Mouse (Mus musculus) C2C12 (cell line): Measurements from ENCODE around the gene Trp53i13. TPM values are rescaled to one million over a fixed set of nuclear protein-coding genes. Genes with fewer than 3 reads are reported as not detected.
A peak's percentile ranks its signal among the peaks of the same experiment; 100 is the strongest.

ENCODE experiments used
- H3K27me3 ChIP-seq: one replicate; pipeline ENCODE4 v1.6.1; 2011; ENCODE audit not compliant: control insufficient read depth, insufficient read depth, insufficient read length
- H3K36me3 ChIP-seq: one replicate; pipeline ENCODE4 v1.6.1; 2011; ENCODE audit not compliant: control insufficient read depth, insufficient read depth
- H3K4me3 ChIP-seq: one replicate; pipeline ENCODE4 v1.5.1; 2011; ENCODE audit warnings: mild to moderate bottlenecking, control low read depth; ENCODE audit not compliant: poor library complexity, insufficient read depth, severe bottlenecking
- H3K79me2 ChIP-seq: one replicate; pipeline ENCODE4 v1.6.1; 2011; ENCODE audit not compliant: control insufficient read depth, insufficient read depth
- H3K79me3 ChIP-seq: one replicate; pipeline ENCODE4 v1.6.1; 2011; ENCODE audit warnings: low read depth, control low read depth
- H3ac ChIP-seq: one replicate; pipeline ENCODE3; 2011; ENCODE audit warnings: low read depth; ENCODE audit not compliant: control insufficient read depth, insufficient read length
- CEBPB ChIP-seq: IDR thresholded peaks from one replicate; pipeline ENCODE4 v1.6.1; 2011; ENCODE audit warnings: low read depth, mild to moderate bottlenecking, control low read depth, moderate library complexity
- CTCF ChIP-seq: IDR thresholded peaks from one replicate; pipeline ENCODE4 v1.5.1; 2011; ENCODE audit not compliant: control insufficient read depth, insufficient read depth, insufficient read length
- FOSL1 ChIP-seq: IDR thresholded peaks from one replicate; pipeline ENCODE4 v1.8.0; 2011; ENCODE audit warnings: mild to moderate bottlenecking, low read length; ENCODE audit not compliant: poor library complexity, insufficient read depth, severe bottlenecking
- MAX ChIP-seq: IDR thresholded peaks from one replicate; pipeline ENCODE4 v1.6.1; 2011; ENCODE audit warnings: mild to moderate bottlenecking, control low read depth
- MYOD1 ChIP-seq: IDR thresholded peaks from one replicate; pipeline ENCODE4 v1.6.1; 2011; ENCODE audit warnings: low read depth; ENCODE audit not compliant: control insufficient read depth, insufficient read length
- MYOG ChIP-seq: IDR thresholded peaks from one replicate; pipeline ENCODE4 v1.6.1; 2011; ENCODE audit not compliant: control insufficient read depth, insufficient read length; ENCODE audit errors: extremely low read depth
- USF1 ChIP-seq: IDR thresholded peaks from one replicate; pipeline ENCODE4 v1.6.1; 2011; ENCODE audit warnings: low read depth, mild to moderate bottlenecking, control low read depth, moderate library complexity
- polyA plus RNA-seq: library from polyadenylated mRNA; unstranded; fragments of >200 nt; fragmentation: generic; extraction: Trizol; gene quantifications from one replicate; pipeline ENCODE4 v1.2.1, GENCODE M21; 2012; ENCODE audit warnings: missing spikeins

Gene Trp53i13
- polyA plus RNA-seq, 1 experiment = 18.2 TPM

DNA sequence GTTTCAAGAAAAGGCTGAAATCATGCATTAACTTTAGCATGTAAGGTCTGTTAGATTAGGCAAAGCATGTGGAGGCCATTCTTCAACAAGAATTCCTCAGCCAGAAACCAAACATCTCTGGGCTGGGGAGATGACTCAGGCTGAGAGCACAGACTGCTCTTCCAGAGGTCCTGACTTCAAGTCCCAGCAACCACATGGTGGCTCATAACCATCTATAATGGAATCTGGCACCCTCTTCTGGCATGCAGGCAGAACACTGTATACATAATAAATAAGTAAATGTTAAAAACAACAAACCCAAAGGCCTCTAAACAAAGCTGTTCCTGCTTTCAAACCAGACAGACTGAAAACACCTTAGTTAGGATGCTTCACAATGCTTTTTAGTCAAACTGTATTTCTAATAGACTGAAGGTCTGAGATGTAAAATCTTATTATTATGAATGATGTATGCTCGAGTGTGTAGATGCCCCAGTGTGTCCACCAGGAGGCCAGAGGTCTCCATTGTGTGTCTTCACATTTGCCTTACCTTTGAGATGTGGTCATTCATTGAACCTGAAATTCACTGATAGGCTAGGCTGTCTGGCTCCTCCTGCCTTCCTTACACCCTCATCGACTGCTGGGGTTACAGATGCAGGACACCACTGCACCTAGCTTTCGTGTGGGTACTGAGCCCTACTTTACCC lies 10.2 kb upstream of the Trp53i13 start:
- H3K79me2 ChIP-seq = no peaks in the 10 kb centered on the region
- peaks cover 12% of the 10 kb centered on the region for H3K36me3 ChIP-seq
- TF ChIP-seq USF1 (no peak), MAX (peak; percentile 55), CTCF (no peak), MYOG (no peak), FOSL1 (no peak), CEBPB (no peak)
- H3K4me3 ChIP-seq = no peak overlapping the region
- no peaks in the 10 kb centered on the region for H3K79me3 ChIP-seq
- H3ac ChIP-seq = no peak overlapping the region
- no peaks in the 10 kb centered on the region for H3K27me3 ChIP-seq

DNA sequence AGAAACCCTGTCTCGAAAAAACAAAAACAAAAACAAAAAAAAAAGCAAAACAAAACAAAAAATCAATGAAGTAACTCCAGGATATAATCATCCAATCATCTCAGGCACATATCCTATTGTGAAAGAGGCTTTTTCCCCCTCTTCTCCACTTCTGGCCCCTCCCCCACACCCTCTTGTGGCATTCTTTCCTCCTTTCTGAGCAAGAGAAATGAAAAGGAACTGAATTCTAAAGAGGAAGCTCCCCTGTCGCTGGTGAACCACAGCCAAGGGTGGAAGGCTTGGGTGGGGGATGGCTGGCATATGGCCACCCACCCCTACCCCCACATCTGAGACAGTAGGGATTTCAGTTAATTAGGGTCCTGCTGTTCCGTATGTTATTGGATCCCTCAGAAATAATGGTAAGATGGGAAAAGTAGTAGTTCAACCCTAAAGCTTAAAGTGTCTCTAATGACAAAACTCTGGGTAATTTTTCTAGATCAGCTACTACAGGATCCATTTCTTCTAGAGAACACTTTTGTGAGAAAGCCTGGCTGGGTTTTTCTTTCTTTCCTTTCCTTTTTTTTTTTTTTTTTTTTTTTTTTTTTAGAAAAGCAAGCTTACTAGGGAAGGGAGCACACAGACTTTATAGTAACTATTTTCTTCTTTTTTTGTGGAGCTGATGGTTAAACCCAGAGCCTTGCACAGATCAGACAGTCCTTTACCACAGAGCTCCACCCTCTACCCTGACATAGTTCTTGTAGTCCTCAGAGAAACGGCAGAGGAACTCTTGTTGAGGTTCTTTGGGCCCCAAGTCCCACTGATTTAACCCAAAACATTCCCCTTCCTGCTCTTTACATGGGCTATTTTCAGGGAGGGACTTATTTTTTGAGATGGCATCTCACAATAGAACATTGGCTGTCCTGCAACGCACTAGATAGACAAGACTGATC lies 5.1 kb upstream of the Trp53i13 start:
- H3K4me3 ChIP-seq = no peak overlapping the region
- TF ChIP-seq MYOG (no peak), USF1 (no peak), FOSL1 (no peak), MYOD1 (no peak), CTCF (no peak), CEBPB (no peak), MAX (no peak)
- no peaks in the 10 kb centered on the region for H3K79me3 ChIP-seq
- no peaks in the 10 kb centered on the region for H3K36me3 ChIP-seq
- no peak overlapping the region for H3ac ChIP-seq
- no peaks in the 10 kb centered on the region for H3K79me2 ChIP-seq
- H3K27me3 ChIP-seq = no peaks in the 10 kb centered on the region

DNA sequence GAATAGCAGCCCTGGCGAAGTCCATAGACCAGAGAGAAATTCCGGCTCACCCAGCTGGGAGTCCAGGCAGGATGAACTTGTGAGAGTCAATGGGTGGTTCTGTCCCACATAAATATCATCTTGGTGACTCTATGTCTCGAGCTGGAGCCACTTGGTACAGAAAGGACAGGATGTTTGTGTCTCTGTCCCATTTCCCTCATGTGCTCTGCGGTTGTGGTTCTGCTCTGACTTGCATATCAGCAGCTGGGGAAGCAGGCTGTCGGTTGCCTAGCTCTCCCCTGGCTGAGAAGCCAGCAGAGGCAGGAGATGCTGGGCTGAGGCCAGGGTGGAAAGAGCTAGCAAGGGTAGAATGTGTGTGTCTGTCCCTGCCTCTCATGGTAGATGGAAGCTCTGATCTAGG lies 3.3 kb upstream of the Trp53i13 start, which contains the start of gene Gm10392:
TSS of gene Gm10392 (minus strand) at position 156 of the 400 bp plus-strand sequence.
- Histone ChIP-seq H3K79me3 (no peaks in the 10 kb centered on the region), H3K4me3 (no peak within 1 kb of the TSS)
- TF ChIP-seq CTCF (no peak), MYOG (no peak), CEBPB (no peak), MYOD1 (no peak), MAX (no peak), FOSL1 (no peak), USF1 (no peak)

DNA sequence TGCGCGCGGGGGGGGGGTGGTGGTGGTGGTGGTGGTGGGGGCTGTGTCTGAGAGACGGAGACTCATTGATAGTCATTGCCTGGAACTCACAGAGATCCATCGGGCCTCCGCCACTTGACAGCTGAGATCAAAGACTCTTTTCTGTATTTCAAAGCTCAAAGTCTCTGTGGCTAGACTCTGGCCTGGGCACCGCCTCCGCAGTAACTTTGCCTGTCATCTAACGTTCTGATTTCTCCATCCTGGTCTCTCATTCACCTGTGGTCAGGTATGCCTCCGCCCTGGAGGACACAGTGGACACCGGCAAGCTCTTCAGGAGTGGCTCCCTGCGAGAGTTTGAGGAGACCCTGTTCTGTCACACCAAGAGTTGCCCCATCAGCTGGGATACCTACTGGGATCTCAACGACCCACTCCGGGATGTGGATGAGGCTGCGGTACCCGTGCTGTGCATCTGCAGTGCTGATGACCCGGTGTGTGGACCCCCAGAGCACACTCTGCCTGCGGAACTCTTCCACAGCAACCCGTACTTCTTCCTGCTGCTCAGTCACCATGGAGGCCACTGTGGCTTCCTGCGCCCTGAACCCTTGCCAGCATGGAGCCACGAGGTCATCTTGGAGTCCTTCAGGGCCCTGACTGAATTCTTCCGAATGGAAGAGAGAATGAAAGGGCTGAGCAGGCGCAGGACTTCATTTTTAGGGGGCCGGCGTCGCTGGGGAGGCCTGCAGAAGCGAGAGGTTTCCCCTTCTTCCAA lies 2.4 kb upstream of the Trp53i13 start:
- Histone ChIP-seq H3K27me3 (no peaks in the 10 kb centered on the region), H3K79me2 (no peaks in the 10 kb centered on the region), H3K4me3 (no peak overlapping the region), H3K36me3 (no peaks in the 10 kb centered on the region), H3K79me3 (no peaks in the 10 kb centered on the region), H3ac (no peak overlapping the region)
- TF ChIP-seq CTCF (no peak), FOSL1 (no peak), USF1 (no peak), MYOG (no peak), CEBPB (no peak), MYOD1 (no peak), MAX (no peak)

More for the DNA sequence above, 3.3 kb upstream of the Trp53i13 start, which contains the start of gene Gm10392:
- H3K27me3 ChIP-seq = no peaks in the 10 kb centered on the region
- H3K79me2 ChIP-seq = no peaks in the 10 kb centered on the region
- no peak within 1 kb of the TSS for H3ac ChIP-seq
- H3K36me3 ChIP-seq = no peaks in the 10 kb centered on the region

DNA sequence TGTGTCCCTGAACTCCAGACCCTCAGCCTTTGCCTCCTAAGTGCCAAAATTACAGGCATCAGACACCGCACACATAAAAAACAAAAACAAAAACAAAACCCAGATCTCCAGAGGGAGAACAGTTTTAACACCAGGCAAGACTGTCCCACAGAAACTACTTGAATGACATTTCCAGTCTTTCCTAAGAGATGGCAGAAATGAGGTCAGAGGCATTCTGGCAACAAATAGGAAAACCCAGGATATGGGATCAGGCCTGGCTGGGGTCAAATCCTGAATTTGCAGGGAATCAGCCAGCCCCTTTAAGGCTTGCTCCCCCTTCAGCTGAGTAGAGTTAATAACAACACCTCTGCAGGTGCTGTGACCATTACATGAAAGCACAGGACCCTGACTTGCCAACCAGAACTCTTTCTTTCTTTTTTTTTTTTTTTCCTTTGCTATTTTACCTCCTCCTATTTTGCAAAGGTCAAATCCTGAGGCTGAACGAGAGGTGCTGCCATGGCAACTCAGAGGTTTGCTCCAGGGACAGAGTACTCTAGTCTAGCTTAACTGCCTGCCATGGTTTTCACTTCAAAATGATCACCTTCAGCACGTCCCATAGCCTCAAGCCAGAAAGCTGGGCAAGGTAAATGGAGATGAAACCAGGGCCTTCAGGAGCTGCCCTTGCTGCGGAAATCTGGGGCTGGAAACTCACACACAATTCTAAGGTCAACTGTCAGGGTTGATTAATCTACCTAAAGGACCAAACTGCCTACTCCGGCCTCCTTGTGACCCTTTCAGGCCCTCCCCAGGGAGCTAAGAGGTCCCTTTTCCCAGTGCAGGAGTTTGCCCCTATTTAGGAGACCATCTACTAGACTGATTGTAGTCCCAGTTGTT lies 1.0 kb upstream of the Trp53i13 start:
- H3K79me3 ChIP-seq = no peaks in the 10 kb centered on the region
- H3K79me2 ChIP-seq = no peaks in the 10 kb centered on the region
- TF ChIP-seq MYOD1 (no peak), CTCF (no peak), CEBPB (no peak), MYOG (no peak), MAX (no peak), FOSL1 (no peak), USF1 (no peak)
- no peak overlapping the region for H3ac ChIP-seq
- H3K27me3 ChIP-seq = no peaks in the 10 kb centered on the region
- no peaks in the 10 kb centered on the region for H3K36me3 ChIP-seq
- H3K4me3 ChIP-seq = no peak overlapping the region
